Mouse (Mus musculus): ENCODE measurements around the gene Gm45062. TPM values are rescaled to one million over a fixed set of nuclear protein-coding genes. Genes with fewer than 3 reads are reported as not detected.

Gene Gm45062
- total RNA-seq, 2 experiments from 2014 or later: not detected

DNA sequence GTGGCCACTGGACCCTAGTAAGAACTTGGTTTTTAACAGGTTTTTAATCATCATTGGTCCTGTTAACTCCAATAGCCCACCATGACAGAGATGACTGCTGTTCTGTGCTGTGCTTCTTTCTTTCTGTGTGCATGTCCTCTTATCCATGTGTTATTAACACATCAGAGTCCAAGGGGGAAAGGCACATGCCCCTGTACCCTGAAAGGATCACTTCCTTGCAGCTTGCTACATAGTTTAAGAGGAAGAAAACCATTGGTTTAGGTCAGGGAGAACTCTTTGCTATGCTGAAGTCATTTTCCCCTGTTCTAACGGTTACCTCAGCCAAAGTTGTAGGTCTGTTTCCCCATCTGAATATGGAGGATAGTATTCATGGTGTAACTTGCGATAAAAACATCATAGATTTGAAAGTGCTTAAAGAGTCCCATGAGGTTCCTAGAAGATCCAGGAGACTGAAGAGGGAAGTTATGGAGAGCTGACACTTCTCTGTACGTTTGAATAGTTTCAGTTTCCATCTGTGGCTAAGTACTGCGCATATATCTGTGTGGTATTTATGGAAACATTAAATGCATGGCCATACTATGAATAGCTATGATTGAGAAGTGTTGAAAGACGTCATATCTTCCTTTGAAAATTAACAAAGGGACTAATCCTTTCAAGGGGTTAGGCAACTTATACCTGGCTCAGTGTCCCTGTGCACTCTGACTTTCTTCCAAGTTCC, 236.0 kb downstream of the Gm45062 start:
- DNase-seq (ENCODE audit: low spot score): no peak
- intact Hi-C loops (cut with DNase I): no loop called here

DNA sequence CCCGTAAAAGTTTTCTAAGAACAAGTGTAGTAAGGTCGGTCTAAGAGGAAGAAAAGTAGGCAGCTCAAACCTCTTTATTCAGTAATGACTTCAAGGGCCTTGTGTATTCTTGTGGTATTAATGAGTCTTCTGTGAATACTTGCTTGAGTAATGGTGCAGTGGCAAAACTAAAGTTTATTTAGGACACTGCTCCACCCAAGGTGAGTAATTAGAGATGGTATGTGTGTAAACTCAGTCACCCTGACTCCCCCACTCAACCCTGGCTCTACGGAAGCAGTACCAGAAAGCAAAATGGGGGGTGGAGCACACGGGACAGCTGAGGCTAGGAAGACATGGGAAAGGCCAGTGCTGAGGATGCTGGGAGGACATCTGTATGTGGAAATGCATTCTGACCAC, 236.6 kb downstream of the Gm45062 start:
- no peak for DNase-seq (ENCODE audit: low spot score)
- intact Hi-C loops (cut with DNase I): no loop called here

GRCm38 (mm10) chr6:8497234-8497867, 238.1 kb downstream of the Gm45062 start:
- no peak for DNase-seq (ENCODE audit: low spot score)
- intact Hi-C loops (cut with DNase I): no loop called here

DNA sequence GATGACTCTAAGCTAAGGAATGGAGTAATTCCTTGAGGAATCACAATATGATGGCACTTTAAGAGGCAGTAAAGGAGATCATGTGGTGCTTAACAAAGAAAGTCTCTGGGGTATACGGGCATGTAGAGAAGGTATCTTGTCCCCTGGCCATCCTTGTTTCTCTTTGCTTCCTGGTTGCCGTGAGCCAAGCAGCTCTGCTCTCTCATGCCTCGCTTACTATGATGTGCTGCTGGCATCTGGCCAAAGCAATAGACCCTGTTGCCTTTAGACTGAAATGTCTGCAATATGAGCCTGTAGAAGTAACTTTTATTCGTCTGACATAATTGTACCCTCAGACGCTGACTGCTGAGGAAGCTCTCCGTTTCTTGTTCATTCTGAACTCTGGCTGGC, 238.6 kb downstream of the Gm45062 start:
- DNase-seq (ENCODE audit: low spot score): no peak
- intact Hi-C loops (cut with DNase I): no loop called here

GRCm38 (mm10) chr6:8498961-8499360, 239.7 kb downstream of the Gm45062 start:
- intact Hi-C loops (cut with DNase I): no loop called here
- no peak for DNase-seq (ENCODE audit: low spot score)

DNA sequence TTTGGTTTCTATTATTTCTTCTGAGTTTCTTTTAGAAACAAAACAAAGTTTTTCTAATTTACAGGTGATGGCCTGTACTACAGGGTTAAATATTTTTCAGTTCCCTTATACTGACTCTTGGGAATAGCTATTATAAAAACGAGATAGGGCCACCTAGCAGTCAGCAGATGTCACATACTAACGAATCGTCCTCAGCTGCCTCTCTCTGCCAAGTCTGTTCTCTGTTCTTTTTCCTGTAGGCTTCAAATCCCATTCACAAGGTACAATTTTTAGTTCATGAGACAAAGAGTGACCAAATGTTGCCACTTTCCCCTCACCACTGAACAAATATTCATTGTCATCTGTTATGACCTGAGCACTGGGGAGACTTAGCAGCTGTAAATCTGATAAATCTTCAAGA, 244.7 kb downstream of the Gm45062 start:
- DNase-seq (ENCODE audit: low spot score): no peak
- intact Hi-C loops (cut with DNase I): loop anchor here (10.0 kb wide), 1 partner anchor 229 kb away; no protein-coding TSS in a partner anchor

DNA sequence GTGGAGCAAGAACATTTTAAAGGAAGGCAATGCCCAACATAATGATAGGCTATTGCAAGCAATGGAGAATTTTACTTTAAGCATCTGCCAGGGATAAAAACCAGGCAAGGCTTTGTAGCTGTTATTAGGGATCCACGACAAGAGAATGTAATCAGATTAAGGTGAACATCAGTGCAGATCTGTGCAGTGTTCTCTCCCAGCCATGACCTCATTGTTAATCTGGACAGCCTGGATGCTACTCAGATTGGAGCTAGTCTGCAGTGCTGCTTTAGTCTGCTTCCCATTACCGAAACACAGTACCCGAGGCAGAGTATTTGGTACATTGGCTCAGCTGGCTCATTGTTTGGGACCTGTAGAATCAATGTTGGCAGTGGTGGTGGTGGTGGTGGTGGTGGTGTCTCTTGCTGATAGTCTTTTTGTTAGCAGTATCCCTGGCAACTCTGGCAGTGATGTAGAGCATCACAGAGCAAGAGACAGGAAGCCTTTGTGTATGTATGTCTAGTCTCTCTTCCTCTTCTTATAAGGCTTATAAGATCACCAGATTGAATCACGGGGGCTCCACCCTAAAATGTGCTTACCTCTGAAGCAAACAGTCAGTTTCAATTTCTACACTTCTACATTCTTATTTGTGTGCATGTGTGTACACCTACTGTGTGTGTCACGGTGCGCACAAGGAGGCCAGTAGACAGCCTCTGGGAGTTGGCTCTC, 245.4 kb downstream of the Gm45062 start:
- no peak for DNase-seq (ENCODE audit: low spot score)
- intact Hi-C loops (cut with DNase I): loop anchor here (10.0 kb wide), 1 partner anchor 230 kb away; no protein-coding TSS in a partner anchor

DNA sequence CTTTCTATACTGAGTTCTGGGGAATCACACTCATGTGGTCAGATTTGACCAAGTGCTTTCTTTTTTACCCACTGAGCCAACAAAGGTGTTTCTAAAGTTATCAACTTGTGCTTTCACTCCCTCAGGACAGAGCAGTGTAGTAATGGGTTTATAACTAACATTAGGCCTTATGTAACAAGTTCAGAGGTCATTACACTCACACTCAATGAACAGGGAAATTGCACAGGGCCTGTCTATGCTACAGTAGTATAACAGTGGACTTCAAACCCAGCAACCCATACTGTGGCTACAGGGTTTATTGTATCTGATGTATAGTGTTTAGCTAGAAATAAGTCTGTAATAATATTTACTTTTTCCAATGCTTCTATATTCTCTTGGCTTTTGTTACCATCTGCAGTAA, 247.4 kb downstream of the Gm45062 start:
- intact Hi-C loops (cut with DNase I): loop anchor here (10.0 kb wide), 1 partner anchor 232 kb away; no protein-coding TSS in a partner anchor
- no peak for DNase-seq (ENCODE audit: low spot score)

DNA sequence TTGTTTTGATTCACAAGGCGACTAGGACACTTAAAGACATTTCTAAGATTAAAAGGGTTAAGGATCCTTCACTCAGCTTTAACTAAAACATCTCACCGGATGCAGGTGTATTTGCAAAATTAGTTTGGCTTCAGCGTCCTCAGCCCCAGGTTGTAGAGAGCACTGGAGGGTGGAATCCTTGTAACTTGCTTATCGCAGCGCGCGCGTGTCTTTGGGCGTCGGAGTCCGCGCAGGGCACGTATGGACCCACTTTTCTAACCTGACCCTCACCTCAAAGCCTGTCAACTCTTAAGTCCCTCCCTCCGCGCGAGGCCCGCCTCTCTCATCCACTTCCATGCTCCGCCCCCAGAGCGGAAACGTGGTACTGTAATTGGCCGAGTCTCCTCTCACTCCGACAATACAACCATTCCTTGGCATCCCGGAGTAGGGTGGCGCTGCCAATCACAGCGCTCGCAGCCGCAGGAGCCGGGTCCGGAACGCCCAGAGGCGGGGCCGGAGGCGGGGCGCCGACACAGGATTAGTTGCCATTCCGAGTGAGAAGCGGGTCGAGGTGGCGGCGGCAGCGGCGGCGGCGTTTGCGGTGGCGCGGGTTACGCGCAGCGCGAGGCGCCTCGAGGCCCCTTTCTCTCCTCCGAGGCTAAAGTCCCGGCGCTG, 249.8 kb downstream of the Gm45062 start:
- DNase-seq (ENCODE audit: low spot score): peak; percentile 99
- intact Hi-C loops (cut with DNase I): loop anchor here (10.0 kb wide), 1 partner anchor 234 kb away; no protein-coding TSS in a partner anchor

- no peak for DNase-seq (ENCODE audit: low spot score)
- intact Hi-C loops (cut with DNase I): loop anchor here (10.0 kb wide), 1 partner anchor 235 kb away; no protein-coding TSS in a partner anchor
Measured at GRCm38 (mm10) chr6:8509551-8509950, 250.3 kb downstream of the Gm45062 start, which contains the start of gene Glcci1. Gene Glcci1 (plus strand): TSS chr6:8509600.

GRCm38 (mm10) chr6:8509961-8510863, 251.0 kb downstream of the Gm45062 start:
- DNase-seq (ENCODE audit: low spot score): peak; percentile 3
- intact Hi-C loops (cut with DNase I): loop anchor here (10.0 kb wide), 2 partner anchors 225 to 235 kb away; no protein-coding TSS in a partner anchor

DNA sequence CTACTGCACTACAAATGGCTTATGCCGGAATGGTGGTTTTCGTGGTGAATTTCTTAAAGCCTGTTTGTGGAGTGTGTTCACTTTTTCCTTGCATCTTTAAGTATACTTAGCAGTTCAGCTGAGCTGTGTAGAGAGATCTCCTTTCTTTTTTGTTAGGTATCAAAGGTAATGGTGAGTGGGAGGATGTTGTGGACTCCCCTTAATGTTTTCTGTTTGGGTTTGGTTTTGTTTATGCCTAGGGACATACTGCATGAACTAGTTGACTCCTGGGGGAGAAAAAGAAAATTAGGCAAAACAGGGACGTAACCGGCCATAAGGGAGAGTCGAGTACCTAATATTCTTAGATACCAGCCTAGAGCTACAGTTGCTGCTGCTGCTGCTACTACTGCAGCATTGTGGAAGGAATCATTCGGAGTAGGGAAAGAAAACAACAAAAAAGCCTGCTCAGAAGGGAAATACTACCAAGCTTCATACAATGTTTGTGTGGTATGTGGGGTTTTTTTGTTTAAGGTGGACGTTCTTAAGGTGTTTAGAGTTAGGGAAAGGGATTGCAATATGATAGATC, 251.7 kb downstream of the Gm45062 start:
- intact Hi-C loops (cut with DNase I): loop anchor here (10.0 kb wide), 1 partner anchor 224 kb away; no protein-coding TSS in a partner anchor
- DNase-seq (ENCODE audit: low spot score): no peak

- intact Hi-C loops (cut with DNase I): loop anchor here (10.0 kb wide), 1 partner anchor 223 kb away; no protein-coding TSS in a partner anchor
- DNase-seq (ENCODE audit: low spot score): no peak
Measured at GRCm38 (mm10) chr6:8511447-8511846, 252.2 kb downstream of the Gm45062 start.

DNA sequence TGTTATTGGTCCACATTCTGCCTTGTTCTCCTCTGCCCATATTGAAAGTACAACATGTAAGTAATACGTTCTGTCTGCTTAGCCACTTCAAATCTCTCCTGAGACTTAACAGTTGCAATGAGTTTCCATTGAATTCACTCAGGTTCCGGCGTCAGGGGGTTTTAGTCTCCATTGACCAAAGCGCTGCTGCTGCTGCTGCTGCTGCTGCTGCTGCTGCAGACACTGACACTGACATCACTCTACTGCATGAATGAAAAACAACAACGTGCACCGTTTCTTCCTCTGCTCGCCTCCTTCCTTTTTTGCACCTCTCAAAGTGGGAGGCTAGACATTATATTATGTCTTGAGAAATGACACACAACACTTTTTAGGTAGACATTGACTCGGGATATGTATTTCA, 253.2 kb downstream of the Gm45062 start:
- intact Hi-C loops (cut with DNase I): loop anchor here (10.0 kb wide), 1 partner anchor 222 kb away; no protein-coding TSS in a partner anchor
- no peak for DNase-seq (ENCODE audit: low spot score)

DNA sequence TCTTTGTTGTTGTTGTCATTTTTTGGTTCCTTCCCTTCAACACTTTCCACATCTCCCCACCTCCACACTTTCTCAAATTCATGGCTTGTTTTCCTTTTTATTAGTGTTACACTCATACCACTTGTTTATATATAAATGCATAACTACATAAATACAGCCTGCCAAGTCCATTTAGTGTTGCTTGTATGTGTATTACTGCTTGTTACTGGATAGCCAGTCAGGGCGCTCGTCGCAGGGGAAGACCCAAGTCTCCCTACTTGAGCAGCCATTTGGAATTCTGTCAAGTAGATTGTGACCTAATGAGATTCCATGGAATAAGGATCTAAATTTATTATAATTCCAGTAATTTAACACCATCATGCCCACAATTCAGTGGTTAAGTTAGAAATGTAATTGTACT, 260.4 kb downstream of the Gm45062 start:
- intact Hi-C loops (cut with DNase I): loop anchor here (10.0 kb wide), 1 partner anchor 215 kb away; no protein-coding TSS in a partner anchor
- DNase-seq (ENCODE audit: low spot score): no peak

- intact Hi-C loops (cut with DNase I): no loop called here
Measured at GRCm38 (mm10) chr6:8521231-8521630, 262.0 kb downstream of the Gm45062 start.

DNA sequence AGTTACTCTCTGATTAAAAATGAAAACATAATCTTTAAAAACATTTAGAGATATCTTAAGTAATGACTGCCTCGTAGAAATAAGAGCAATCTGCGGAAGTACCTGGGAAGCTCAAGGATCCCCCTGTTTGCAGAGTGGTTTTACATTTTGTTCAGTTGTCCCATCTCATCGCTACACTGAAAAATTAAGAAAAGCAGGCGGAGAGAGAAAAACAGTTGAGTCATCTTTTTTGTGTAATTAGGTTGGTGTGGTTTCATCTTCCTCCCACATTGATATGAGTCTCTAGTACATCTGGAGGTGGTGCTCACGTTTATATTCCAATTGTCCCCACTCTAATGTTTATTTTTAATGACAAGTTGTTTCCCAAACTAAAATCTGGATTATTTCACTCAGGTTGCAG, 265.5 kb downstream of the Gm45062 start:
- DNase-seq (ENCODE audit: low spot score): no peak
- intact Hi-C loops (cut with DNase I): no loop called here

More at GRCm38 (mm10) chr6:8521231-8521630, 262.0 kb downstream of the Gm45062 start:
- no peak for DNase-seq (ENCODE audit: low spot score)

- intact Hi-C loops (cut with DNase I): no loop called here
- DNase-seq (ENCODE audit: low spot score): no peak
Measured at GRCm38 (mm10) chr6:8531104-8531894, 272.0 kb downstream of the Gm45062 start.
